Mouse (Mus musculus): ENCODE results near the gene AC131692.1. TPM values are rescaled to one million over a fixed set of nuclear protein-coding genes. Genes with fewer than 3 reads are reported as not detected.
A peak's percentile ranks its signal among the peaks of the same experiment; 100 is the strongest.

The AC131692.1 gene
- polyA plus RNA-seq, 1 experiment from 2014 or later: not detected

DNA sequence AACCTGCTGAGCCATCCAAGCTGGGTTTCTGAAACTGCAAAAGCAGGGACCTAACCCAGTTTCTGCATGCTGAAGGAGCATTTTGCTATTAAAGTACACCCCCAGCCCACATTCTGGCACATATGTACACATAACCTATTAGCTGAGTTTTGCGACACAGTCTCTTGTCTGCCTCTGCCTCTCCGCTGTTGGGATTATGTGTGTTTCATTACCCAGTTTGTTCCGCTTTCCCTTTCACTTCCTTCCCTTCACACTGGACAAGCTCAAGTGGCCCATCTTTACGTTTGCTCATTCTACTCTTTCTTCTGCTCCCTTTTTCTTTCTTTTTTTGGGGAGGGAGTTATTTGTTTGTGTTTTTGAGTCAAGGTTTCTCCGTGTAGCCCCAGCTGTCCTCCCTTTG, 20.3 kb upstream of the AC131692.1 start:
- peaks cover 8% of the 10 kb centered on the region; the same call in 1 of the 2 replicates for H3K4me1 ChIP-seq (ENCODE audit: insufficient read depth, low read depth, low read length)
- H3K4me3 ChIP-seq (ENCODE audit: low read depth, low read length): no peak overlapping the region
- H3K4me2 ChIP-seq (replicated peaks; ENCODE audit: low read depth, low read length): no peak overlapping the region
- no peak overlapping the region for H3K9ac ChIP-seq (replicated peaks; ENCODE audit: low read depth)
- TF ChIP-seq CTCF (IDR thresholded peaks at IDR 0.05) (no peak), EP300 (IDR thresholded peaks at IDR 0.05) (no peak)
- ATAC-seq: no peak
- H3K36me3 ChIP-seq (ENCODE audit: insufficient read depth, low read length): peaks cover 12% of the 10 kb centered on the region; the same call in 1 of the 2 replicates
- no peak for DNase-seq (ENCODE audit: low spot score)
- H3K27me3 ChIP-seq (replicated peaks; ENCODE audit: insufficient read depth, low read length): no peaks in the 10 kb centered on the region
- H3K9me3 ChIP-seq (ENCODE audit: low read length): no peaks in the 10 kb centered on the region
- H3K27ac ChIP-seq (ENCODE audit: low read length): no peak overlapping the region
- WGBS: 89% methylated on average over 5 of the region's 5 CpGs

DNA sequence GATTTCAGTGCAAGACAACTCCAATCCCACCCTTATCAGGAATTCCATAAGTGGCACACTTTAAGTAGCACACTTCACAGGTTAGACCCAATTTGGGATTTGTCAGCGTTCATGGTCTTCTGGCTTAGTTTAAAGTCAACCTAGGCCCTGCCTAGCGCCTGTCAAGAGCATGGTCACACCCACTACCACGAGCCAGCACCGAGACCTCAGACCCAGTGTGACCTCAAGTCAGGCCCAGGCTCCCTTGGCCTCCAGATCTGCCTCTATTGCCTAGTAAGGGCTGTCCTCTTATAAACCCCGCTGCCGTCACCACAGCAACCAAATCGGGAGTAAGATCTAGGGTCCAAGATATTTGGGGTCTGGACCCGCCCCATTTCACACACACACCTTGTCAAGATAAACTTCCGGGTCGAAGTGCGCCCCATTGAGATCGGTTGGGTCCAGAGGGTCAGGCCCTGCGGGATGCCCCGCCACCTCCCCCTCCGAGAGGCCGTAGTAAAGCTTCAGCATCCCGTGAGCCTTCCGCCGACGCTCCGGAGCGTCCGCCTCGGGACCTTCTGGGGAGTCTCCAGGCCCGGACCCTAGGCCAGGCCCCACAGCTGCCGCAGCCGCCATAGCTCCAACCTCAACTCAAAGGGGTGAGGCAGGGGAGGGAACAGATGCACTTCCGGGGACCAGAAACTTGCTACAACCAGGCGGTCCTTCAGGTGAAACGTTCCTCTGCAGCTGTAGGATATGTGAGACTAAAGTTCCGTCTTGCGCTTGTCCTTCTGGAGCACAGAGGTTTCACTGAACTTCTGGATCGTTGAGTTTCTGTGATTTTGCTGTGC, 17.4 kb upstream of the AC131692.1 start, which contains the start of gene Vps51:
Gene Vps51, minus strand, starts transcription at position 668 of the 830 bp plus-strand sequence.
- no peak for TF ChIP-seq CTCF (IDR thresholded peaks at IDR 0.05)
- 0 out of 2 replicates have a peak, but pooled peaks have one; percentile 39 for TF ChIP-seq EP300 (IDR thresholded peaks at IDR 0.05)
- Histone ChIP-seq H3K27me3 (replicated peaks; ENCODE audit: insufficient read depth, low read length) (no peaks in the 10 kb centered on the region), H3K4me1 (ENCODE audit: insufficient read depth, low read depth, low read length) (peaks cover 8% of the 10 kb centered on the region; the same call in 1 of the 2 replicates), H3K27ac (ENCODE audit: low read length) (peak within 1 kb of the TSS; percentile 81), H3K9me3 (ENCODE audit: low read length) (no peaks in the 10 kb centered on the region), H3K4me2 (replicated peaks; ENCODE audit: low read depth, low read length) (peak within 1 kb of the TSS; percentile 57), H3K4me3 (ENCODE audit: low read depth, low read length) (peak within 1 kb of the TSS; percentile 69), H3K36me3 (ENCODE audit: insufficient read depth, low read length) (peaks cover 16% of the 10 kb centered on the region; the same call in 1 of the 2 replicates), H3K9ac (replicated peaks; ENCODE audit: low read depth) (peak within 1 kb of the TSS; percentile 64)
- peak; percentile 96 for DNase-seq (ENCODE audit: low spot score)
- 1% methylated on average over 33 of the region's 33 CpGs for WGBS
- ATAC-seq: peak; percentile 93

- WGBS: 92% methylated on average over 12 of the region's 12 CpGs
- DNase-seq (ENCODE audit: low spot score): no peak
- ATAC-seq: no peak
- Histone ChIP-seq H3K4me2 (replicated peaks; ENCODE audit: low read depth, low read length) (no peak within 1 kb of the TSS), H3K36me3 (ENCODE audit: insufficient read depth, low read length) (peaks cover 20% of the 10 kb centered on the region; the same call in 1 of the 2 replicates), H3K27ac (ENCODE audit: low read length) (no peak within 1 kb of the TSS), H3K4me3 (ENCODE audit: low read depth, low read length) (no peak within 1 kb of the TSS), H3K9ac (replicated peaks; ENCODE audit: low read depth) (no peak within 1 kb of the TSS), H3K4me1 (ENCODE audit: insufficient read depth, low read depth, low read length) (peaks cover 14% of the 10 kb centered on the region; the same call in 1 of the 2 replicates), H3K27me3 (replicated peaks; ENCODE audit: insufficient read depth, low read length) (no peaks in the 10 kb centered on the region), H3K9me3 (ENCODE audit: low read length) (no peaks in the 10 kb centered on the region)
- no peak for TF ChIP-seq EP300 (IDR thresholded peaks at IDR 0.05)
- no peak for TF ChIP-seq CTCF (IDR thresholded peaks at IDR 0.05)
Observed at GRCm38 (mm10) chr19:6079983-6080480, 14.2 kb upstream of the AC131692.1 start, which contains the start of gene Tmem262. Tmem262 (plus strand) TSS chr19:6080033.

GRCm38 (mm10) chr19:6082156-6082555, 12.1 kb upstream of the AC131692.1 start, which contains the start of gene Gm28374:
Gm28374 (minus strand) TSS chr19:6082256.
- no peaks in the 10 kb centered on the region for H3K9me3 ChIP-seq (ENCODE audit: low read length)
- peaks cover 20% of the 10 kb centered on the region; the same call in 1 of the 2 replicates for H3K36me3 ChIP-seq (ENCODE audit: insufficient read depth, low read length)
- H3K4me2 ChIP-seq (replicated peaks; ENCODE audit: low read depth, low read length): no peak within 1 kb of the TSS
- H3K9ac ChIP-seq (replicated peaks; ENCODE audit: low read depth): no peak within 1 kb of the TSS
- no peak within 1 kb of the TSS for H3K27ac ChIP-seq (ENCODE audit: low read length)
- DNase-seq (ENCODE audit: low spot score): no peak
- WGBS: 85% methylated on average over 9 of the region's 9 CpGs
- TF ChIP-seq CTCF (IDR thresholded peaks at IDR 0.05) (no peak), EP300 (IDR thresholded peaks at IDR 0.05) (no peak)
- no peak within 1 kb of the TSS for H3K4me3 ChIP-seq (ENCODE audit: low read depth, low read length)
- no peaks in the 10 kb centered on the region for H3K27me3 ChIP-seq (replicated peaks; ENCODE audit: insufficient read depth, low read length)
- no peak for ATAC-seq
- H3K4me1 ChIP-seq (ENCODE audit: insufficient read depth, low read depth, low read length): 0 out of 2 replicates have a peak, but pooled peaks cover 6% of the 10 kb centered on the region

- DNase-seq (ENCODE audit: low spot score) (peak; percentile 98), ATAC-seq (peak; percentile 96)
- WGBS: under 1% methylated on average over 57 of the region's 58 CpGs
- TF ChIP-seq CTCF (IDR thresholded peaks at IDR 0.05) (no peak), EP300 (IDR thresholded peaks at IDR 0.05) (peak; percentile 55; the same call in 1 of the 2 replicates)
- H3K27ac ChIP-seq (ENCODE audit: low read length): peak within 1 kb of the TSS; percentile 40; the same call in 1 of the 2 replicates
- peak within 1 kb of the TSS; percentile 94 for H3K4me2 ChIP-seq (replicated peaks; ENCODE audit: low read depth, low read length)
- H3K9ac ChIP-seq (replicated peaks; ENCODE audit: low read depth): peak within 1 kb of the TSS; percentile 65
- 0 out of 2 replicates have a peak, but pooled peaks cover 6% of the 10 kb centered on the region for H3K4me1 ChIP-seq (ENCODE audit: insufficient read depth, low read depth, low read length)
- no peaks in the 10 kb centered on the region for H3K27me3 ChIP-seq (replicated peaks; ENCODE audit: insufficient read depth, low read length)
- H3K36me3 ChIP-seq (ENCODE audit: insufficient read depth, low read length): peaks cover 20% of the 10 kb centered on the region; the same call in 1 of the 2 replicates
- no peaks in the 10 kb centered on the region for H3K9me3 ChIP-seq (ENCODE audit: low read length)
- H3K4me3 ChIP-seq (ENCODE audit: low read depth, low read length): peak within 1 kb of the TSS; percentile 62
Observed at GRCm38 (mm10) chr19:6084478-6085248, 9.6 kb upstream of the AC131692.1 start, which contains the start of the genes Zfpl1 and Cdca5. Zfpl1 (minus strand) TSS chr19:6084956. Cdca5 (plus strand) TSS chr19:6084983.

Measured in lung, postnatal 0 days (tissue).